Mouse (Mus musculus) embryonic facial prominence, embryonic 12.5 days (tissue): Measurements from ENCODE around the gene Olfr711. TPM values are rescaled to one million over a fixed set of nuclear protein-coding genes. Genes with fewer than 3 reads are reported as not detected.
"Not testable (repeated sequence)": the region's sequence is repeated elsewhere in the genome, so short reads cannot be mapped to it uniquely, and the experiment has no call there.

Source experiments
- ATAC-seq: fragments of 200-750 bp; cut with Nextera tagmentation; 2 replicates; pipeline ENCODE4 v1.8.0; 2017; ENCODE audit not compliant: insufficient number of reproducible peaks, insufficient read depth, low FRiP score, low TSS enrichment
- H3K27ac ChIP-seq: fragments of 300-500 bp; sonication (generic); 2 replicates; pipeline ENCODE4 v1.5.1; 2016; ENCODE audit warnings: mild to moderate bottlenecking
- H3K27me3 ChIP-seq: fragments of 300-500 bp; sonication (generic); 2 replicates; pipeline ENCODE4 v1.6.1; 2016; ENCODE audit warnings: mild to moderate bottlenecking, moderate library complexity
- H3K36me3 ChIP-seq: fragments of 300-500 bp; sonication (generic); 2 replicates; pipeline ENCODE4 v1.6.1; 2016; ENCODE audit warnings: mild to moderate bottlenecking
- H3K4me1 ChIP-seq: fragments of 300-500 bp; sonication (generic); 2 replicates; pipeline ENCODE4 v1.6.1; 2016
- H3K4me2 ChIP-seq: fragments of 300-500 bp; sonication (generic); replicated peaks from 2 replicates; pipeline ENCODE4 v1.6.1; 2016; ENCODE audit warnings: mild to moderate bottlenecking, moderate library complexity
- H3K4me3 ChIP-seq: fragments of 300-500 bp; sonication (generic); 2 replicates; pipeline ENCODE4 v1.5.1; 2016; ENCODE audit warnings: mild to moderate bottlenecking
- H3K9ac ChIP-seq: fragments of 300-500 bp; sonication (generic); 2 replicates; pipeline ENCODE4 v1.6.1; 2016; ENCODE audit warnings: mild to moderate bottlenecking, moderate library complexity
- H3K9me3 ChIP-seq: fragments of 300-500 bp; sonication (generic); 2 replicates; pipeline ENCODE4 v1.6.1; 2016; ENCODE audit warnings: mild to moderate bottlenecking, moderate library complexity
- WGBS: fragments of 180-500 bp; shearing (Covaris S2); methylation state at CpG from one replicate; pipeline ENCODE4 v1.1.7; 2016; 5-methylcytosine and 5-hydroxymethylcytosine counted together
- polyA plus RNA-seq: library from polyadenylated mRNA; unstranded; fragments of >200 nt; fragmentation: Nextera tagmentation; extraction: Ambion mirVana; gene quantifications from 2 replicates; pipeline ENCODE4 v1.2.1, GENCODE M21; 2016

Olfr711 gene
- polyA plus RNA-seq: not detected in 2 replicates

GRCm38 (mm10) chr7:106975353-106975752 lies at the start of gene Olfr711:
Gene Olfr711, minus strand, starts transcription at chr7:106975453.
- WGBS: 73% methylated on average over 1 of the region's 1 CpGs
- Histone ChIP-seq H3K4me2 (no peak within 1 kb of the TSS), H3K4me1 (no peaks in the 10 kb centered on the region), H3K9me3 (no peaks in the 10 kb centered on the region), H3K9ac (no peak within 1 kb of the TSS), H3K27ac (no peak within 1 kb of the TSS), H3K4me3 (no peak within 1 kb of the TSS), H3K36me3 (no peaks in the 10 kb centered on the region), H3K27me3 (no peaks in the 10 kb centered on the region)
- ATAC-seq: no peak

- no peaks in the 10 kb centered on the region for H3K36me3 ChIP-seq
- ATAC-seq: no peak
- H3K27ac ChIP-seq: no peak within 1 kb of the TSS
- H3K4me1 ChIP-seq: no peaks in the 10 kb centered on the region
- no peak within 1 kb of the TSS for H3K9ac ChIP-seq
- no peaks in the 10 kb centered on the region for H3K27me3 ChIP-seq
- 55% methylated on average over 1 of the region's 1 CpGs for WGBS
- no peaks in the 10 kb centered on the region for H3K9me3 ChIP-seq
- no peak within 1 kb of the TSS for H3K4me2 ChIP-seq
- H3K4me3 ChIP-seq: no peak within 1 kb of the TSS
These were observed 30.7 kb upstream of the Olfr711 start, which contains the start of gene Olfr2 for GRCm38 (mm10) chr7:107005972-107006371. Gene Olfr2, minus strand, starts transcription at chr7:107006072.

- Histone ChIP-seq H3K4me1 (no peaks in the 10 kb centered on the region), H3K4me2 (no peak overlapping the region), H3K36me3 (no peaks in the 10 kb centered on the region), H3K9ac (no peak overlapping the region), H3K9me3 (no peaks in the 10 kb centered on the region), H3K4me3 (no peak overlapping the region), H3K27me3 (no peaks in the 10 kb centered on the region), H3K27ac (no peak overlapping the region)
- WGBS: 66% methylated on average over 3 of the region's 3 CpGs
- ATAC-seq: no peak
These were observed 28.9 kb upstream of the Olfr711 start for GRCm38 (mm10) chr7:107004169-107004568.

- no peak for ATAC-seq
- H3K4me1 ChIP-seq: no peaks in the 10 kb centered on the region
- no peak overlapping the region for H3K9ac ChIP-seq
- WGBS: 90% methylated on average over 7 of the region's 7 CpGs
- no peak overlapping the region for H3K4me2 ChIP-seq
- no peaks in the 10 kb centered on the region for H3K9me3 ChIP-seq
- no peaks in the 10 kb centered on the region for H3K27me3 ChIP-seq
- no peak overlapping the region for H3K4me3 ChIP-seq
- H3K27ac ChIP-seq: no peak overlapping the region
- no peaks in the 10 kb centered on the region for H3K36me3 ChIP-seq
These were observed 25.5 kb upstream of the Olfr711 start for GRCm38 (mm10) chr7:107000798-107001197.

- Histone ChIP-seq H3K27me3 (no peaks in the 10 kb centered on the region), H3K27ac (no peak overlapping the region), H3K4me1 (no peaks in the 10 kb centered on the region), H3K4me3 (no peak overlapping the region), H3K36me3 (no peaks in the 10 kb centered on the region), H3K9ac (no peak overlapping the region), H3K4me2 (no peak overlapping the region), H3K9me3 (no peaks in the 10 kb centered on the region)
- WGBS: 87% methylated on average over 3 of the region's 3 CpGs
- no peak for ATAC-seq
These were observed 10.0 kb upstream of the Olfr711 start for GRCm38 (mm10) chr7:106985236-106985635.

GRCm38 (mm10) chr7:106967503-106967902 lies 7.8 kb downstream of the Olfr711 start:
- ATAC-seq: not testable (repeated sequence)

GRCm38 (mm10) chr7:106963837-106964236 lies 11.4 kb downstream of the Olfr711 start, which contains the start of gene Olfr6:
Gene Olfr6, minus strand, starts transcription at chr7:106963937.
- Histone ChIP-seq H3K27ac (no peak within 1 kb of the TSS), H3K4me2 (no peak within 1 kb of the TSS), H3K9me3 (no peaks in the 10 kb centered on the region), H3K9ac (no peak within 1 kb of the TSS), H3K27me3 (no peaks in the 10 kb centered on the region), H3K36me3 (no peaks in the 10 kb centered on the region), H3K4me3 (no peak within 1 kb of the TSS), H3K4me1 (no peaks in the 10 kb centered on the region)
- no peak for ATAC-seq
- WGBS: 77% methylated on average over 1 of the region's 1 CpGs

More at GRCm38 (mm10) chr7:106967503-106967902, 7.8 kb downstream of the Olfr711 start:
- not testable (repeated sequence) for H3K27me3 ChIP-seq, H3K9ac ChIP-seq, H3K4me2 ChIP-seq, H3K4me3 ChIP-seq, H3K4me1 ChIP-seq, H3K36me3 ChIP-seq, H3K27ac ChIP-seq, H3K9me3 ChIP-seq

GRCm38 (mm10) chr7:106948212-106948611 lies 27.0 kb downstream of the Olfr711 start, which contains the start of gene Olfr710:
Gene Olfr710, minus strand, starts transcription at chr7:106948312.
- Histone ChIP-seq H3K4me1 (no peaks in the 10 kb centered on the region), H3K4me2 (no peak within 1 kb of the TSS), H3K9me3 (no peaks in the 10 kb centered on the region), H3K27ac (no peak within 1 kb of the TSS), H3K9ac (no peak within 1 kb of the TSS), H3K27me3 (no peaks in the 10 kb centered on the region), H3K4me3 (no peak within 1 kb of the TSS), H3K36me3 (no peaks in the 10 kb centered on the region)
- no peak for ATAC-seq
- 75% methylated on average over 3 of the region's 3 CpGs for WGBS

GRCm38 (mm10) chr7:106932119-106932518 lies 43.1 kb downstream of the Olfr711 start, which contains the start of gene Olfr709-ps1:
Gene Olfr709-ps1, minus strand, starts transcription at chr7:106932219.
- H3K4me1 ChIP-seq: no peaks in the 10 kb centered on the region
- no peak within 1 kb of the TSS for H3K4me3 ChIP-seq
- ATAC-seq: no peak
- no peak within 1 kb of the TSS for H3K27ac ChIP-seq
- no peaks in the 10 kb centered on the region for H3K9me3 ChIP-seq
- no peak within 1 kb of the TSS for H3K9ac ChIP-seq
- no peaks in the 10 kb centered on the region for H3K27me3 ChIP-seq
- no peaks in the 10 kb centered on the region for H3K36me3 ChIP-seq
- no peak within 1 kb of the TSS for H3K4me2 ChIP-seq

- not testable (repeated sequence) for H3K4me3 ChIP-seq, H3K36me3 ChIP-seq, H3K27me3 ChIP-seq, H3K4me1 ChIP-seq, H3K9ac ChIP-seq, ATAC-seq, H3K4me2 ChIP-seq, H3K9me3 ChIP-seq, H3K27ac ChIP-seq
- WGBS: 94% methylated on average over 7 of the region's 7 CpGs
These were observed 54.3 kb downstream of the Olfr711 start for GRCm38 (mm10) chr7:106920961-106921360.

Other genes with a start within 250 kb of the Olfr711 start
- gene Olfr697, start 233.0 kb downstream of the Olfr711 start, polyA plus RNA-seq: not detected in 2 replicates
- not detected in 2 replicates for gene Olfr698, start 220.1 kb downstream of the Olfr711 start, polyA plus RNA-seq
- gene Olfr699, start 182.3 kb downstream of the Olfr711 start, polyA plus RNA-seq: not detected in 2 replicates
- not detected in 2 replicates for gene Olfr700, start 166.6 kb downstream of the Olfr711 start, polyA plus RNA-seq
- gene Olfr701, start 161.3 kb downstream of the Olfr711 start, polyA plus RNA-seq: not detected in 2 replicates
- gene Olfr702, start 141.6 kb downstream of the Olfr711 start, polyA plus RNA-seq: not detected in 2 replicates
- not detected in 2 replicates for gene Olfr703, start 132.1 kb downstream of the Olfr711 start, polyA plus RNA-seq
- gene Olfr704, start 112.3 kb downstream of the Olfr711 start, polyA plus RNA-seq: not detected in 2 replicates
- gene Olfr705, start 98.6 kb downstream of the Olfr711 start, polyA plus RNA-seq: not detected in 2 replicates
- gene Olfr706, start 87.3 kb downstream of the Olfr711 start, polyA plus RNA-seq: not detected in 2 replicates
- gene Olfr707, start 74.2 kb downstream of the Olfr711 start, polyA plus RNA-seq: not detected in 2 replicates
- not detected in 2 replicates for gene Olfr1532-ps1, start 67.5 kb downstream of the Olfr711 start, polyA plus RNA-seq
- gene Olfr709-ps1, start 43.2 kb downstream of the Olfr711 start, polyA plus RNA-seq: not detected in 2 replicates
- not detected in 2 replicates for gene Olfr710, start 27.1 kb downstream of the Olfr711 start, polyA plus RNA-seq
- gene Olfr6, start 11.5 kb downstream of the Olfr711 start, polyA plus RNA-seq: not detected in 2 replicates
- gene Olfr2, start 30.6 kb upstream of the Olfr711 start, polyA plus RNA-seq: not detected in 2 replicates
- gene Olfr713, start 55.7 kb upstream of the Olfr711 start, polyA plus RNA-seq: not detected in 2 replicates
- gene Olfr714, start 95.5 kb upstream of the Olfr711 start, polyA plus RNA-seq: not detected in 2 replicates
- gene Olfr17, start 117.8 kb upstream of the Olfr711 start, polyA plus RNA-seq: not detected in 2 replicates
- gene Olfr715b, start 134.9 kb upstream of the Olfr711 start, polyA plus RNA-seq: not detected in 2 replicates
- not detected in 2 replicates for gene Olfr715, start 155.6 kb upstream of the Olfr711 start, polyA plus RNA-seq
- not detected in 2 replicates for gene Olfr716, start 162.9 kb upstream of the Olfr711 start, polyA plus RNA-seq
- gene Nlrp14, start 191.5 kb upstream of the Olfr711 start, polyA plus RNA-seq: not detected in 2 replicates
- gene Rbmxl2, start 234.0 kb upstream of the Olfr711 start, polyA plus RNA-seq: not detected in 2 replicates